Mouse (Mus musculus): ENCODE data around the gene Slc5a1. TPM values are rescaled to one million over a fixed set of nuclear protein-coding genes. Genes with fewer than 3 reads are reported as not detected.

Gene Slc5a1
- 0.04 TPM in 1 of 2 replicates, not detected in the other for polyA plus RNA-seq (2015; fragmentation: Nextera tagmentation; extraction: Ambion mirVana)

DNA sequence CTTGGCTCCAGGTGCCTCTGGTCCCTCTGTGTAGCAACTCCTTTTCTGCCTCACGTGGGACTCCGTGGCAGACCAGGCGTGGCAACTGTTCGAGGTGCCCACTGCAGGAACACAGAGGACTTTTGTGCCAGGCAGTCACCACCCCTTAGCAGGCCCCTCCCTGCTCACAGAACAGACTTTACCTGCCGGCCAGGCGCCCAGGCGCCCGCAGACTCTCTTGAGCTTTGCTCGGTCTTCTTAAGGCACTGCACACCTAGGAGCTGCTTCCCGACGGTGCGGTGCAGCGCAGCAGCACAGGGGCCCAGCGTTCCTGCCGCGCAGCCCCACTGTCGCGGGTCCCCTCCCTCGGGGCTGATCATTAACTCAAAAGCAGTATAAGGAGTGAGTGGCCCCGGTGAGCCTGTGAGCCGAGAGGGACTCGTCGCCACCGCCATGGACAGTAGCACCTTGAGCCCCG, at the start of gene Slc5a1:
Slc5a1 (plus strand) TSS at position 195 of the 457 bp plus-strand sequence.
- Histone ChIP-seq H3K36me3 (ENCODE audit: poor library complexity, severe bottlenecking) (no peaks in the 10 kb centered on the region), H3K4me1 (0 out of 2 replicates have a peak, but pooled peaks cover 5% of the 10 kb centered on the region), H3K27me3 (peaks cover 31% of the 10 kb centered on the region), H3K9ac (no peak within 1 kb of the TSS; the same call in 1 of the 2 replicates), H3K27ac (no peak within 1 kb of the TSS), H3K4me3 (0 out of 2 replicates have a peak within 1 kb of the TSS, but pooled peaks have one; percentile 14), H3K9me3 (replicated peaks) (no peaks in the 10 kb centered on the region), H3K4me2 (peak within 1 kb of the TSS; percentile 28)
- no peak for ATAC-seq
- 10% methylated on average over 25 of the region's 25 CpGs for whole genome bisulfite sequencing

DNA sequence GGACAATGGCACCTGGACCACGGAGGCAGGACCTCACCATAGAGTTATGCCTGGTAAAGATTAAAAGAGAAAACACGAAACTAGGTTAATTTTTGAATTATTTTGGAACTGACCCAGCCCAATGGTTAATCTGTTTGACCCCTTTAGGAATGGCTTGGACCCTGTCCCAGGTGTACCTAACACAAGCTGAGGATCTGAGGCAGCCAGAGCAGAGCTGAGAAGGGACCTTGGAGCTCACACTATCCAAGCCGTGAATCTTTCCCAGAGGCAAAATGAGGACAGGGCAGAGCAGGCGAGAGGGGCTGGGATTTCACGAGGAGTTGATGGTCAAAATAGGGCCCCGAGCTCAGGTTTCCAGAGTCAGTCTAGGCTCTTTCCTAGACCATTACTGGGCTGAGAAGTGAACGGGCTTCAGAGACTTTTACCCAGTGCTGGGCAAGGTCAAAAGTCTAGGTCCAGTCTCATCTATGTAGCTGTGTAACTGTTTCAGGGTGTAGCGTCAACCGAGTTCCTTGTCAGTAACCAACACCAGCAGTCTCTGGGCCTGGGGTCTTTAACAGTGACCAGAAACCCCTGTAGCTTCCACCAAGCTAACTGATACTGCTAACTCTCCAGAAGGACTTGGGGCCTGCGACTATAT, 47.8 kb upstream of the Slc5a1 start:
- H3K27ac ChIP-seq, result no peak overlapping the region
- H3K9me3 ChIP-seq (replicated peaks), result no peaks in the 10 kb centered on the region
- WGBS, result 85% methylated on average over 10 of the region's 10 CpGs
- H3K27me3 ChIP-seq, result no peaks in the 10 kb centered on the region
- ATAC-seq, result no peak
- no peak overlapping the region for H3K9ac ChIP-seq
- H3K4me2 ChIP-seq, result no peak overlapping the region
- no peak overlapping the region for H3K4me3 ChIP-seq
- H3K36me3 ChIP-seq (ENCODE audit: poor library complexity, severe bottlenecking), result no peaks in the 10 kb centered on the region
- no peaks in the 10 kb centered on the region for H3K4me1 ChIP-seq

DNA sequence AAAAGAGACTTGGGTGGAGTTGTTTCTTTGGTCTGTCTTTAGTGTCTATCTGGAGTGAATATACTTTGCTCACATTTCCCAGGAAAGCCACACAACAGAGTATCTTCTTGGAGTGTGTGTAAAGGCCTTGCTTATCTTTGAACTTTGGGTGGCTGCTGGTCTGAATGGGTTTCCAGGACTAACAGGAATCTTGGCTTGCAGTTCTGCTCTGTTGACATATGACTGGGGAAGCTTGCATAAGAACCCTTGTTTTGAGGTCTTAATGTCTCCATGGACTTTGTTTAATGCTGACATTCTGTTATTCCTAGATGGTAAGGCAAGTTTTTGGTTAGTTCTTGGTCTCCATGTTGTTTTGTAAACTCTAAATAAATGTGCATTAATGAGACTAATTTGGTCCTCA, 33.9 kb upstream of the Slc5a1 start:
- Histone ChIP-seq H3K4me1 (no peaks in the 10 kb centered on the region), H3K27me3 (no peaks in the 10 kb centered on the region), H3K9me3 (replicated peaks) (no peaks in the 10 kb centered on the region), H3K27ac (no peak overlapping the region), H3K36me3 (ENCODE audit: poor library complexity, severe bottlenecking) (no peaks in the 10 kb centered on the region), H3K4me3 (no peak overlapping the region), H3K9ac (no peak overlapping the region), H3K4me2 (no peak overlapping the region)
- ATAC-seq, result no peak

DNA sequence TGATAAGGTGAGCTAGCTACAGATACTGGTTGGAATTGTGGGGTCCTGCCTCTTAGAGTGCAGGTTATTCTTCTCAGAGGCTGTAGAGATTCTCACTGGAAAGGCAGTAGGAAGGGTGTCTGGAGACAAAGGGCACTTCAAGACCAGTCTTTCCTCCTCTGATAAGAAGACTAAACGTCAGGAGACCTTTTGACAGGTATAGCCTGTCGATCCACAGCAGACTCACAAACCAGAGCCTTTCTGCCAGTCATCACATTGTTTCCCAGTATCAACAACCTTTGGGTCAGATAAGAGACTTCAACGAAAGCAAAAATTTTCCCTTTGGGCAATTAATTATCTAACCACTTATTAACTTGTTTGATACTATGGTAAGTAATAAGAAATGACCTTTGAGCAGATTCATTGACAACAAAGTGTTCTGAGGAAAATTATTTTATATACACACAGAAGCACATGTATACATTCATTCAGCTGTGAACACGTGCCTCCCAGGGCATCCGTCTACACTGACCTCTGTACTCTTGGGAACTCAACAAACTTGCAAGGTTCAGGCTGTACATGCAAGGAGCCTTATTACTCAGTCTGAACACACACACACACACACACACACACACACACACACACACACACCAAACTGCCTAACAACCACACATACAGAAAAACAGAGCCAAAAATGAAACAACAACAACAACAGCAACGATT, 27.4 kb upstream of the Slc5a1 start:
- no peak overlapping the region for H3K4me2 ChIP-seq
- no peak overlapping the region for H3K4me3 ChIP-seq
- no peak overlapping the region for H3K9ac ChIP-seq
- no peaks in the 10 kb centered on the region for H3K9me3 ChIP-seq (replicated peaks)
- no peak for ATAC-seq
- no peaks in the 10 kb centered on the region for H3K27me3 ChIP-seq
- no peaks in the 10 kb centered on the region for H3K4me1 ChIP-seq
- H3K36me3 ChIP-seq (ENCODE audit: poor library complexity, severe bottlenecking), result no peaks in the 10 kb centered on the region
- 88% methylated on average over 6 of the region's 6 CpGs for WGBS
- H3K27ac ChIP-seq, result no peak overlapping the region

DNA sequence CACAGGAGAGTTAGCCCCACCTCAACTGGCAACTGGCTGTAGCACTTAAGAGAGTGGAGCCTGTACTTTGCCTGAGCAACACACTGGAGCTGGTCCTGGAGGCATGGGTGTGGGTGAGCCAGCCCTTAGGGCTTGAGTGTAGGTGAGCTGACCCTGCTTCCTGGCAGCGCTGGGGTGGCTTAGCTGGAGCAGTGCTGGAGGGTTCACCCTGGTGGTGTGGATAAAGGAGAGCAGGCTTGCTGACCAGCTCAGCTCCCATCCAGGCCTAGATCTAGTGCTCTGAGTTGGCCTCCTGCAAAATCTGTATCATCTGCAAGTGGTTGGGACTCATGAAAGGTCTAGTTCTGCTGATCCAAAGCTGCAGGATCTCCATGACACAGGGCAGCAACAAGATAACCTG, 21.1 kb upstream of the Slc5a1 start:
- Histone ChIP-seq H3K4me2 (no peak overlapping the region), H3K9ac (no peak overlapping the region), H3K4me1 (no peaks in the 10 kb centered on the region), H3K27ac (no peak overlapping the region), H3K27me3 (no peaks in the 10 kb centered on the region), H3K9me3 (replicated peaks) (no peaks in the 10 kb centered on the region), H3K36me3 (ENCODE audit: poor library complexity, severe bottlenecking) (no peaks in the 10 kb centered on the region), H3K4me3 (no peak overlapping the region)
- no peak for ATAC-seq
- 90% methylated on average over 1 of the region's 1 CpGs for WGBS

DNA sequence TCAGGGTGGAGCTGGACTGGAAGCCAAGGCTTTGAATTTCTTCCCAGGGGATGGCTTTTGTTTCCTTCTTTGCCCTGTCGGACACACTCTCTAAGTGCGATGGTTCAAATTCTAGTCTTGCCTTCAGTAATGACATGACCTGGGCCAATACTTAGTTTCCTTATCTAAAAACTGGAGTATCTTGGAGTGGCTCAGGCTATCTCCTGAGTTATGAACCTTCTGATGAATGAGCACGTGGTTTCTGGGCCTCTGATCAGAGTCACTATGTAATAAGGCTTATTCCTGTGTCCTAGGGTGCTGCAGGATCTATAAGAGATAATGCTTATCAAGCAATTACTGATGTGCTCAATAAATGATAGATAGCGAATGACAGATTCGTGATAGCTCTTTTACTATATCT, 19.4 kb upstream of the Slc5a1 start:
- 87% methylated on average over 5 of the region's 5 CpGs for WGBS
- Histone ChIP-seq H3K27me3 (no peaks in the 10 kb centered on the region), H3K9me3 (replicated peaks) (no peaks in the 10 kb centered on the region), H3K27ac (no peak overlapping the region), H3K4me2 (no peak overlapping the region), H3K4me3 (no peak overlapping the region), H3K4me1 (no peaks in the 10 kb centered on the region), H3K36me3 (ENCODE audit: poor library complexity, severe bottlenecking) (no peaks in the 10 kb centered on the region), H3K9ac (no peak overlapping the region)
- ATAC-seq, result no peak

DNA sequence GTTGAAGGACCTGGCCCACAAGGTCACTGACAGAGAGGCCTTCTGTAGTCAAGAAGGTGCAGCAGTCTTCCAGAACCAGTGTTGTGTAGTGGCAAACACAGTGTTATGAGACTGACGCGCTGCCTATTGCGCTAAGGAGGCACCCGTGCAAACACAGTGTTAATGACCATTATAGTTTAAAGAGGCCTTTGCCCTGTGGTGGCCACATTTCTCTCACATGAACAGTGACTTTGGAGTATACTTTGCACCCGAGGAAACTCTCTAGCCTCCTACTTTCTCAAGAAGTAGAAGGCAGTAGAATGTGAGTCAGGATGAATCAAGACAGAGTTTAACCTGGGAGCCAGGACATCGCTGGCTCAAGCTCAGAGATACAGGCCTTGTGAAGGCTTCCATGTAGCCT, 12.7 kb upstream of the Slc5a1 start:
- H3K36me3 ChIP-seq (ENCODE audit: poor library complexity, severe bottlenecking), result no peaks in the 10 kb centered on the region
- H3K4me3 ChIP-seq, result no peak overlapping the region
- H3K9ac ChIP-seq, result no peak overlapping the region
- H3K4me2 ChIP-seq, result no peak overlapping the region
- no peak for ATAC-seq
- H3K27me3 ChIP-seq, result no peaks in the 10 kb centered on the region
- H3K4me1 ChIP-seq, result no peaks in the 10 kb centered on the region
- H3K9me3 ChIP-seq (replicated peaks), result no peaks in the 10 kb centered on the region
- 89% methylated on average over 6 of the region's 6 CpGs for WGBS
- no peak overlapping the region for H3K27ac ChIP-seq

DNA sequence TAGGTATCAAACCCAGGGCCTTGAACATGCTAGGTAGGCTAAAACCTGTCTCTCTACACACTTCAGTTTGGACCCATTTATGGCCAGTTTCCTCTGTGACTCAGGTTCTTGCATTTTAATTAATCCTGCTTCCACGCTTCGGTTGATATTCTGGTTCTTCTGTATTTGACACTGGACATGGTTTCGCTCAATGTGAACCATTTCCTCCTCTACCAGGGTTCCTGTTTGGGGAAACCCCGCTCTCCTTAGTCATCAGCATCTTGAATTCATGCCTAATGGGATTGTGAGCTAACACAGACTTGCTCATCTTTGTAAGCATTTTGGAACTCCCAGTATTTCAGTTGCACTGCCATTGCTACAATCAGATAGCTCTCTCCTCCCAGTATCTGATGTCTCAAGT, 8.7 kb upstream of the Slc5a1 start:
- ATAC-seq, result no peak
- Histone ChIP-seq H3K27me3 (no peaks in the 10 kb centered on the region), H3K27ac (no peak overlapping the region), H3K36me3 (ENCODE audit: poor library complexity, severe bottlenecking) (no peaks in the 10 kb centered on the region), H3K4me2 (no peak overlapping the region), H3K4me1 (no peaks in the 10 kb centered on the region), H3K9me3 (replicated peaks) (no peaks in the 10 kb centered on the region), H3K9ac (no peak overlapping the region), H3K4me3 (no peak overlapping the region)
- 93% methylated on average over 4 of the region's 4 CpGs for WGBS

DNA sequence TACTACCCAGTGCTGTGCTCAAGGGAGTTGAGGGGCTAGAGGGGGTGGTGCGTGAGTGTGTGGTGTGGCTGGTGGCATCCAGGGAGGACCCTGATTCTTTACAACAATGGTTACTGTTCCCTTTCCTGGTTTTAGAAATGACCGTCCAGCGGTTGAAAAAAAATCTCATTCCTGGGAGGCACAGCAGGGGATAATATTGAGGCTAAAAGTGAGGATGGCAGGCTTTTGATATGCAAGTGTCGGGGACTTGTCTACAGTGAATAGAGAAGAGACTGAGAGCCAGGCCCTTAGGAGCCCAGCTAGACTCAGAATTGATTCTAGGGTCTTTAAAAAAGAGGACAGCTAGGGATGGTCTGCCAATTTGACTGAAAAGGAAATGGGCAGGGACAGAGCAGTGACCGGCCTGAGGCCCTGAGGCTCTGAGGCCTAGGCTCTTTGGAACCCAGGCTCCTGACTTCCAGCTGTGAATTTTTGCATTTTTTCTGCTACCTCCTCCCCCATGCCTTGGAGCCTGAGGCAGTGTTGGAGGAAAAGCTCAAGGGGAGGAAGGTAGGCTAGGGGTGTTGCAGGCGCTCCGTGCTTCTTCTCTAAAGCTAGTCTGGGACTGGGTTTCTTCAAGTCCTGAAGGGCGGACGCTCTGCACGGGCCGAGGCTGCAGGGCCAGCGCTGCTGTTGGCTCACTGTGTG, 1.5 kb upstream of the Slc5a1 start:
- no peak overlapping the region for H3K4me2 ChIP-seq
- no peak overlapping the region for H3K4me3 ChIP-seq
- 30% methylated on average over 12 of the region's 12 CpGs for WGBS
- H3K9me3 ChIP-seq (replicated peaks), result no peaks in the 10 kb centered on the region
- H3K9ac ChIP-seq, result no peak overlapping the region
- H3K27me3 ChIP-seq, result peaks cover 31% of the 10 kb centered on the region
- H3K4me1 ChIP-seq, result 0 out of 2 replicates have a peak, but pooled peaks cover 5% of the 10 kb centered on the region
- ATAC-seq, result no peak
- no peak overlapping the region for H3K27ac ChIP-seq
- no peaks in the 10 kb centered on the region for H3K36me3 ChIP-seq (ENCODE audit: poor library complexity, severe bottlenecking)

DNA sequence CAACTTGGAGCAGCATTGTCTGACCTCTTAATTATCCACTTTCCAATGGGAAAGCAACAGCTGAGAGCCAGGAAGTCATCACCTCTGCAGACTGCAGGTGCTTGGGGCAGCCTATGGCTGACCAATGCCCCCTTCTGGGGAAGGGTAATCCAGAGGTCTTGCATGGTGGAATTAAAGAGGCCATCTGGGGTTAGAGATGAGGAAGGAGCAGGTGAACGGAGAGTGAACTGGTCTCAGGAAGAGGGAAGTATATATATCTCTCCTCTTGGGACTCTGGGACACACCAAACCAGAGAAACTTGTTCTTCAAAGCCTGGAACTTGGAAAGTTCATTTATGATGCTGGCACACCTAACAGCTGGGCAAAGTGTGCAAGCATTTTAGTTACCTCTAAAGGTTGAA, 857 bp downstream of the Slc5a1 start:
- H3K36me3 ChIP-seq (ENCODE audit: poor library complexity, severe bottlenecking), result no peaks in the 10 kb centered on the region
- H3K27me3 ChIP-seq, result peaks cover 31% of the 10 kb centered on the region
- 0 out of 2 replicates have a peak, but pooled peaks cover 5% of the 10 kb centered on the region for H3K4me1 ChIP-seq
- H3K4me3 ChIP-seq, result no peak overlapping the region
- no peak overlapping the region for H3K4me2 ChIP-seq
- H3K27ac ChIP-seq, result no peak overlapping the region
- H3K9me3 ChIP-seq (replicated peaks), result no peaks in the 10 kb centered on the region
- WGBS, result 59% methylated on average over 1 of the region's 1 CpGs
- ATAC-seq, result no peak
- no peak overlapping the region for H3K9ac ChIP-seq

DNA sequence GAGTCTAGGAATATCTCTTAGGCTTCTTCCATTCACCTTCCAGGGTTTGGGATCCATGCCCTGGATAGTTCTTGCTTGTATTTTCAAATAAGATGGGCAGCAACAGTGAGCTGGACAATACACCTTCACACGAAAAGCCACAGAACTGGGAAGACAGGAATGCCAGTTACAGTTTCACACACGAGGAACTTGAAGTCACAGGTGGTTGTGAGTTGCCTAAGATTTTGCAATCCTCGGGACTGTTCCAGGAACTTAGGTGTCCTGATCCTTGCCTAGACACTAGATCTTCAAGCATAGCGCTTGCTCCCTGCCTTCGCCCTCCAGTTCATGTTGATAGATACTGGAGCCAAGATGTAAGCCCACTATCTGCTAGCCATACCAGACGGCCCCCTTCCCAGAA, 1.6 kb downstream of the Slc5a1 start:
- no peak overlapping the region for H3K4me3 ChIP-seq
- H3K4me2 ChIP-seq, result no peak overlapping the region
- H3K27me3 ChIP-seq, result peaks cover 31% of the 10 kb centered on the region
- H3K9ac ChIP-seq, result no peak overlapping the region
- H3K9me3 ChIP-seq (replicated peaks), result no peaks in the 10 kb centered on the region
- no peaks in the 10 kb centered on the region for H3K36me3 ChIP-seq (ENCODE audit: poor library complexity, severe bottlenecking)
- WGBS, result 90% methylated on average over 6 of the region's 6 CpGs
- no peak for ATAC-seq
- H3K27ac ChIP-seq, result no peak overlapping the region
- 0 out of 2 replicates have a peak, but pooled peaks cover 5% of the 10 kb centered on the region for H3K4me1 ChIP-seq

DNA sequence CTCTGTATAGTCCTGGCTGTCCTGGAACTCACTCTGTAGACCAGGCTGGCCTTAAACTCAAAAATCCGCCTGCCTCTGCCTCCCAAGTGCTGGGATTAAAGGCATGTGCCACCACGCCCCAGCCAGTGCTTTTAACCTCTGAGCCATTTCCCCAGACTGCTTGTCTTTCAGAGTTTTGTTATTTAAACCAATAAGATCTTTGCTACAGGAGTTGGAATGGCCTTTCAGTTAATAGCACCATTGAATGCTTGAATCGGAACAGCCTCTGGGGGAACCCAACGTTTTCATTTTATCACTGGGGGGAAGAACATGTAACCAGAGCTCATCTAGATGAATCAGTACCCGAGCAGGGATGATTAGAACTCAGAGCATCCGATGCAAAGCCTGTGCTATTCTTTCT, 3.0 kb downstream of the Slc5a1 start:
- H3K9ac ChIP-seq, result no peak overlapping the region
- H3K4me2 ChIP-seq, result no peak overlapping the region
- H3K4me3 ChIP-seq, result no peak overlapping the region
- no peak for ATAC-seq
- peaks cover 31% of the 10 kb centered on the region for H3K27me3 ChIP-seq
- H3K9me3 ChIP-seq (replicated peaks), result no peaks in the 10 kb centered on the region
- WGBS, result 74% methylated on average over 6 of the region's 6 CpGs
- H3K4me1 ChIP-seq, result 0 out of 2 replicates have a peak, but pooled peaks cover 5% of the 10 kb centered on the region
- H3K36me3 ChIP-seq (ENCODE audit: poor library complexity, severe bottlenecking), result no peaks in the 10 kb centered on the region
- no peak overlapping the region for H3K27ac ChIP-seq

Measured in forebrain, embryonic 13.5 days (tissue).